Mouse (Mus musculus): ENCODE measurements at regions not wholly inside any gene's neighbourhood (a gene's known extent, or its start where the extent isn't known, plus 50 kb on each side); places are given as distances from the start of the nearest gene placed in this dataset.
"Not testable (repeated sequence)": the region's sequence is repeated elsewhere in the genome, so short reads cannot be mapped to it uniquely, and the experiment has no call there.

DNA sequence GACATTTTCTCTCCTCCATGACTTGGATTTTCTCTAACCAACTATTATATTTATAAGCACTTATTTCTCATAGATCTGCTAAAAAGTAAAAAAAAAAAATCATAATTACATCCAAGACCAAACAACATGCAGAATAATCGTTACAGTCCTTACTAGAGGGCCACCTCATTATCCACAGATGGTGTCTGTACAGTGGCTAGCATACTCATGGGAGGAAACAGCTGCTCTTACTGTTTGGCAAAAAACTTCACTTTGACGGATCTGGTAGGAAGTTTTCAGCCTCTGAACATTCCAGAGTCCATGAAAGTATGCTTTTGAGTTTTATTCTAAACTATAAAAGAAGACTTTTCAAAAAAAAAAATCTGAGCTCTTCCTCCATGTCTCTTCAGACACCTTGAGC is 159.1 kb upstream of the Gm10306 start:
- DNase-seq (ENCODE audit: low spot score), result no peak

GRCm38 (mm10) chr4:94406922-94407321 is 149.4 kb upstream of the Gm10306 start:
- DNase-seq (ENCODE audit: low spot score), result no peak

DNA sequence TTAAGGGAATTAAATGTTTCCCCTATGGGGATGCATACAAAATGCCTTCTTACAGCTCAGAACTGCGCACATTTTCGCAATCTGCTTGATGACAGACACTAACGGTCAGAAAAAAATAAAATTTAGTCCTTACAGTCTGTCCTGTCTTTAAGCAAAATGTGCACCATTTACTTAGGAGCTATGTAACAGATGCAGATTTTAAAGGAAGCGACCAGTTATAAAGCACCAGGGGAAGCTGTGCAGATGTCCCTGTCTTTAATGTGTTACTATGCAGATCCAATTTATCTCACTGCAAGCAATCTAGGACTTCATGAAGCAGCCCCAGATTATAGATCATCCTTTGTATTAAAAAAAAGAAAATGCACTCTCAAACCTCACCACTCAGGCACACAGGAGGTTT is 148.8 kb upstream of the Gm10306 start:
- no peak for DNase-seq (ENCODE audit: low spot score)

DNA sequence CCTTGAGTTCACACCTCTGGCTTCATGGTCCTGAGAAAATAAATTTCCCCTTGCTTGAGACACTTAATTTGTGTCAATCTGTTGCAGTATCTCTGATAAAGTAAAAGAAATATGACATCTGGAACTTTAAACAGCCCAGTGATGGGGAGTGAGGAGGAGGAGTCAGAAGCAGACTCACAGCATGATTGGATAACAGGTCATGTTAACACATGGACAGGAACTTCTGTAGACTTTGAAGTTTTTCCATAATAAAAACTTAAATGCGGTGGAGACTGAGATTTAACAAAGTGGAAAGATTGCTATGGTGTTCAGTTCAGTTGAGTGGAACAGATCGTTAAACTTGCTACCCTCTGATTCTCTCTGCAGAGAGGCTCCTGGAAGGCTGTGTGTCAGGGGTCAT is 143.7 kb upstream of the Gm10306 start:
- no peak for DNase-seq (ENCODE audit: low spot score)

GRCm38 (mm10) chr4:94425525-94425924 is 130.8 kb upstream of the Gm10306 start:
- not testable (repeated sequence) for DNase-seq (ENCODE audit: low spot score)

- DNase-seq (ENCODE audit: low spot score), result no peak
These were observed 128.8 kb upstream of the Gm10306 start for GRCm38 (mm10) chr4:94427581-94427980.

GRCm38 (mm10) chr4:94432005-94432404 is 124.3 kb upstream of the Gm10306 start:
- no peak for DNase-seq (ENCODE audit: low spot score)

GRCm38 (mm10) chr4:94437717-94438435 is 118.5 kb upstream of the Gm10306 start:
- DNase-seq (ENCODE audit: low spot score), result no peak

DNA sequence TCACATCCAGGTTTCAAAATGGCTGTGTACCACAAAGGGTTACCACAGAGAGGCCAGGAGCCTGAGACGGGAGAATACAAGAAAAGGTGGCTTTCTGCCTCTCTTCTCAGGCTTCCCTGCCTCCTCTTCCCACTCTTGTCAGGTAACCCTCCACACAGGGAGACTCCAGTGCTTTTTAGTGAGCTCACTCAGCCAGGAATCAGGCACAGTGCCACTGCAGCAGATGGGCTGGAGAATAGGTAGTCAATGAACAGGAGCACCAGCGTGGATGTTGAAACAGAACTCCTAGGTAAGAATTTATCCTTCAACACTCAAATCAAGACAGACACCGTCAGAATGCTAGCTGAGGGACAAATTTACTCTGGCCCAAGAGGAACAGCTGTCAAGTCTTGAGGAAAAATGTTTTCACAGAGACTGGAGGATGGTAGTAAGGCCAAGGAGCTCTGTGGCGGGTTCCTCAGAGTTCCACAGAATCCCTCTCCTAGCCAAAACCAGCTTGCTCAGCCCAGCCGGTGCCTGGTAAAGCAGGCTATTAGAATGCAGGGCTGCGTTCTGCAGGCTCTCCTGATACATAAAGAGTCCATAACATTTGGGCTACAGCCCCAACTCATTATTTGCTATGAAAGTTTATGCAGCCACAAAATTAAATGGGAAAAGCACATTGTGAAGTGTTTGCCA is 117.0 kb upstream of the Gm10306 start:
- DNase-seq (ENCODE audit: low spot score), result no peak

DNA sequence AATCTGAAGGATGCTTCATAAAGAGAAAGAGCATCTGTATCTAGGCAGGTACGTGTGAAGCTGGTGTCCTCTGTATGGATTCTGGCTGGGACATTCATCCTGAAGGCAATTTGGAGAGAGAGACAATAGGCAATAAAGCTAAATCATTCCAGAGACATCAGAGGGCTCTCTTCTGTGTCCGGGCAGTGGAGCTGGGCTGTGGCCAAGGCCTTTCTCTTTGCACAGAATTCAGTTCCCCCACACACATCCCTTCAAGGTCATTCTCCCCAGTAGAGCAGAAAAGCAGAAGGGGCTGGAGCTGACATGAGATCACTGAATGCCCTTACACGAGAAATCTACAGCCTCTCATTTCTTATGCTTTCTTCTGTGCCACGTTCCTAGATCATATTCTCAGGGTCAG is 109.7 kb upstream of the Gm10306 start:
- no peak for DNase-seq (ENCODE audit: low spot score)

All from left cerebral cortex, adult 11 months (tissue).